Mouse (Mus musculus) lung, embryonic 14.5 days (tissue): ENCODE measurements around the gene Lrmda. TPM values are rescaled to one million over a fixed set of nuclear protein-coding genes. Genes with fewer than 3 reads are reported as not detected.

Experiments used
- ATAC-seq: fragments of 200-750 bp; cut with Nextera tagmentation; 2 replicates; pipeline ENCODE4 v1.8.0; 2017; ENCODE audit warnings: mild to moderate bottlenecking, moderate TSS enrichment, moderate library complexity; ENCODE audit not compliant: insufficient read depth
- DNase-seq: peaks from one replicate; pipeline ENCODE4 v3.0.0-alpha.2; 2015
- H3K27ac ChIP-seq: fragments of 300-500 bp; sonication (generic); 2 replicates; pipeline ENCODE4 v1.5.1; 2014; ENCODE audit warnings: low read depth, mild to moderate bottlenecking, moderate library complexity
- H3K27me3 ChIP-seq: fragments of 300-500 bp; sonication (generic); 2 replicates; pipeline ENCODE4 v1.6.1; 2014; ENCODE audit warnings: low read length, control low read depth; ENCODE audit not compliant: insufficient read depth
- H3K36me3 ChIP-seq: fragments of 300-500 bp; sonication (generic); 2 replicates; pipeline ENCODE4 v1.6.1; 2014; ENCODE audit warnings: control low read depth; ENCODE audit not compliant: insufficient read depth
- H3K4me1 ChIP-seq: fragments of 300-500 bp; sonication (generic); 2 replicates; pipeline ENCODE4 v1.6.1; 2014; ENCODE audit warnings: antibody characterized with exemption, control low read depth; ENCODE audit not compliant: insufficient read depth
- H3K4me2 ChIP-seq: fragments of 300-500 bp; sonication (generic); 2 replicates; pipeline ENCODE4 v1.6.1; 2014; ENCODE audit warnings: mild to moderate bottlenecking
- H3K4me3 ChIP-seq: fragments of 300-500 bp; sonication (generic); 2 replicates; pipeline ENCODE4 v1.5.1; 2014; ENCODE audit warnings: low read depth, low read length
- H3K9ac ChIP-seq: fragments of 300-500 bp; sonication (generic); 2 replicates; pipeline ENCODE4 v1.6.1; 2014
- H3K9me3 ChIP-seq: fragments of 300-500 bp; sonication (generic); 2 replicates; pipeline ENCODE4 v1.6.1; 2016; ENCODE audit warnings: low read depth, low read length, control low read depth
- CTCF ChIP-seq: IDR thresholded peaks from 2 replicates; pipeline ENCODE4 v1.5.1; 2016; ENCODE audit warnings: antibody characterized with exemption, low read depth
- WGBS: fragments of 180-500 bp; shearing (Covaris S2); extraction: QIAGEN DNeasy Blood & Tissue Kit; methylation state at CpG from one replicate; pipeline ENCODE4 v1.1.7; 2014; 5-methylcytosine and 5-hydroxymethylcytosine counted together
- polyA plus RNA-seq: library from polyadenylated mRNA; unstranded; fragments of >200 nt; fragmentation: Nextera tagmentation; extraction: Ambion mirVana; gene quantifications from 2 replicates; pipeline ENCODE4 v1.2.1, GENCODE M21; 2014

The Lrmda gene
- polyA plus RNA-seq, 1 experiment from 2014 or later = 1.1 TPM

- ATAC-seq = no peak
- no peak for TF ChIP-seq CTCF
- Histone ChIP-seq H3K9me3 (no peaks in the 10 kb centered on the region), H3K4me2 (no peak overlapping the region), H3K36me3 (no peaks in the 10 kb centered on the region), H3K27me3 (no peaks in the 10 kb centered on the region), H3K27ac (no peak overlapping the region), H3K4me3 (no peak overlapping the region), H3K4me1 (peaks cover 12% of the 10 kb centered on the region), H3K9ac (no peak overlapping the region)
- WGBS = 39% methylated on average over 4 of the region's 4 CpGs
- DNase-seq = no peak
These were observed 136.1 kb downstream of the Lrmda start for GRCm38 (mm10) chr14:22155512-22156026.

- no peaks in the 10 kb centered on the region for H3K36me3 ChIP-seq
- no peak overlapping the region for H3K4me3 ChIP-seq
- no peak overlapping the region for H3K27ac ChIP-seq
- no peaks in the 10 kb centered on the region for H3K27me3 ChIP-seq
- TF ChIP-seq CTCF = no peak
- 42% methylated on average over 6 of the region's 6 CpGs for WGBS
- H3K9me3 ChIP-seq = no peaks in the 10 kb centered on the region
- peaks cover 12% of the 10 kb centered on the region for H3K4me1 ChIP-seq
- ATAC-seq (no peak), DNase-seq (no peak)
- H3K4me2 ChIP-seq = no peak overlapping the region
- H3K9ac ChIP-seq = no peak overlapping the region
These were observed 137.5 kb downstream of the Lrmda start for GRCm38 (mm10) chr14:22156991-22157390.

- no peak overlapping the region for H3K4me2 ChIP-seq
- no peaks in the 10 kb centered on the region for H3K9me3 ChIP-seq
- H3K4me1 ChIP-seq = peaks cover 2% of the 10 kb centered on the region; the same call in 1 of the 2 replicates
- ATAC-seq (no peak), DNase-seq (peak; percentile 45)
- no peaks in the 10 kb centered on the region for H3K36me3 ChIP-seq
- WGBS = 14% methylated on average over 3 of the region's 3 CpGs
- no peaks in the 10 kb centered on the region for H3K27me3 ChIP-seq
- H3K27ac ChIP-seq = no peak overlapping the region
- H3K9ac ChIP-seq = no peak overlapping the region
- no peak for TF ChIP-seq CTCF
- H3K4me3 ChIP-seq = no peak overlapping the region
These were observed 141.9 kb downstream of the Lrmda start for GRCm38 (mm10) chr14:22161416-22161815.

- H3K9ac ChIP-seq = no peak overlapping the region
- H3K36me3 ChIP-seq = no peaks in the 10 kb centered on the region
- peak overlapping the region; percentile 10; the same call in 1 of the 2 replicates for H3K4me2 ChIP-seq
- H3K4me3 ChIP-seq = no peak overlapping the region
- WGBS = 28% methylated on average over 7 of the region's 7 CpGs
- DNase-seq (peak; percentile 26), ATAC-seq (no peak)
- TF ChIP-seq CTCF = no peak
- H3K27ac ChIP-seq = no peak overlapping the region
- H3K9me3 ChIP-seq = no peaks in the 10 kb centered on the region
- no peaks in the 10 kb centered on the region for H3K27me3 ChIP-seq
- H3K4me1 ChIP-seq = 0 out of 2 replicates have a peak, but pooled peaks cover 15% of the 10 kb centered on the region
These were observed 147.8 kb downstream of the Lrmda start for GRCm38 (mm10) chr14:22167285-22167684.

- TF ChIP-seq CTCF = no peak
- peak overlapping the region; percentile 40 for H3K4me2 ChIP-seq
- no peaks in the 10 kb centered on the region for H3K9me3 ChIP-seq
- no peak overlapping the region for H3K9ac ChIP-seq
- peak; percentile 58 for ATAC-seq
- WGBS = 18% methylated on average over 11 of the region's 11 CpGs
- no peak overlapping the region for H3K4me3 ChIP-seq
- DNase-seq = peak; percentile 76
- H3K4me1 ChIP-seq = 0 out of 2 replicates have a peak, but pooled peaks cover 15% of the 10 kb centered on the region
- H3K27me3 ChIP-seq = no peaks in the 10 kb centered on the region
- H3K27ac ChIP-seq = no peak overlapping the region
- no peaks in the 10 kb centered on the region for H3K36me3 ChIP-seq
These were observed 148.7 kb downstream of the Lrmda start for GRCm38 (mm10) chr14:22168077-22168794.

- DNase-seq = peak; percentile 38
These were observed 149.5 kb downstream of the Lrmda start for GRCm38 (mm10) chr14:22168795-22169568.

GRCm38 (mm10) chr14:22174757-22175156, 155.2 kb downstream of the Lrmda start:
- peak; percentile 40 for TF ChIP-seq CTCF
- Histone ChIP-seq H3K9ac (no peak overlapping the region), H3K4me1 (no peaks in the 10 kb centered on the region), H3K27ac (no peak overlapping the region), H3K36me3 (no peaks in the 10 kb centered on the region), H3K9me3 (no peaks in the 10 kb centered on the region), H3K4me2 (no peak overlapping the region), H3K27me3 (no peaks in the 10 kb centered on the region), H3K4me3 (no peak overlapping the region)
- ATAC-seq (no peak), DNase-seq (no peak)
- 37% methylated on average over 9 of the region's 9 CpGs for WGBS

More at GRCm38 (mm10) chr14:22168795-22169568, 149.5 kb downstream of the Lrmda start:
- no peaks in the 10 kb centered on the region for H3K9me3 ChIP-seq
- H3K4me3 ChIP-seq = no peak overlapping the region
- 0 out of 2 replicates have a peak, but pooled peaks cover 15% of the 10 kb centered on the region for H3K4me1 ChIP-seq
- peak overlapping the region; percentile 40 for H3K4me2 ChIP-seq
- 20% methylated on average over 14 of the region's 14 CpGs for WGBS
- no peak for TF ChIP-seq CTCF
- peak; percentile 68; the same call in 1 of the 2 replicates for ATAC-seq
- no peak overlapping the region for H3K9ac ChIP-seq
- H3K27ac ChIP-seq = no peak overlapping the region
- no peaks in the 10 kb centered on the region for H3K27me3 ChIP-seq
- H3K36me3 ChIP-seq = no peaks in the 10 kb centered on the region
